Mouse (Mus musculus) liver, embryonic 13.5 days (tissue): Measurements from ENCODE around the gene Nfkbie. TPM values are rescaled to one million over a fixed set of nuclear protein-coding genes. Genes with fewer than 3 reads are reported as not detected.

Experiments used
- ATAC-seq: fragments of 200-750 bp; cut with Nextera tagmentation; 2 replicates; pipeline ENCODE4 v1.8.0; 2017; ENCODE audit warnings: low read depth, mild to moderate bottlenecking, moderate number of reproducible peaks, moderate library complexity
- DNase-seq: peaks from one replicate; pipeline ENCODE4 v3.0.0; 2022
- H3K27ac ChIP-seq: fragments of 300-500 bp; sonication (generic); 2 replicates; pipeline ENCODE4 v1.5.1; 2015; ENCODE audit warnings: moderate library complexity, mild to moderate bottlenecking, inconsistent platforms
- H3K27me3 ChIP-seq: fragments of 300-500 bp; sonication (generic); 2 replicates; pipeline ENCODE4 v1.6.1; 2015; ENCODE audit warnings: mild to moderate bottlenecking, inconsistent platforms
- H3K36me3 ChIP-seq: fragments of 300-500 bp; sonication (generic); 2 replicates; pipeline ENCODE4 v1.6.1; 2015; ENCODE audit warnings: mild to moderate bottlenecking, inconsistent platforms
- H3K4me1 ChIP-seq: fragments of 300-500 bp; sonication (generic); replicated peaks from 2 replicates; pipeline ENCODE4 v1.6.1; 2015; ENCODE audit warnings: inconsistent platforms
- H3K4me2 ChIP-seq: fragments of 300-500 bp; sonication (generic); 2 replicates; pipeline ENCODE4 v1.6.1; 2015; ENCODE audit warnings: inconsistent platforms, mild to moderate bottlenecking, moderate library complexity
- H3K4me3 ChIP-seq: fragments of 300-500 bp; sonication (generic); replicated peaks from 2 replicates; pipeline ENCODE4 v1.5.1; 2015; ENCODE audit warnings: mild to moderate bottlenecking, inconsistent platforms
- H3K9ac ChIP-seq: fragments of 300-500 bp; sonication (generic); 2 replicates; pipeline ENCODE4 v1.6.1; 2015; ENCODE audit warnings: mild to moderate bottlenecking, inconsistent platforms
- H3K9me3 ChIP-seq: fragments of 300-500 bp; sonication (generic); replicated peaks from 2 replicates; pipeline ENCODE4 v1.6.1; 2016; ENCODE audit warnings: inconsistent platforms
- WGBS: fragments of 180-500 bp; shearing (Covaris S2); methylation state at CpG from one replicate; pipeline ENCODE4 v1.1.7; 2015; ENCODE audit not compliant: insufficient replicate concordance; 5-methylcytosine and 5-hydroxymethylcytosine counted together
- polyA plus RNA-seq: library from polyadenylated mRNA; unstranded; fragments of >200 nt; fragmentation: Nextera tagmentation; extraction: Ambion mirVana; gene quantifications from 2 replicates; pipeline ENCODE4 v1.2.1, GENCODE M21; 2015

Gene Nfkbie
- polyA plus RNA-seq: 1.4 and 1.6 TPM in 2 replicates

- Histone ChIP-seq H3K27me3 (peaks cover 71% of the 10 kb centered on the region), H3K4me2 (peak within 1 kb of the TSS; percentile 95), H3K36me3 (no peaks in the 10 kb centered on the region), H3K4me3 (peak within 1 kb of the TSS; percentile 65), H3K9me3 (no peaks in the 10 kb centered on the region), H3K27ac (no peak within 1 kb of the TSS), H3K4me1 (peaks cover 37% of the 10 kb centered on the region), H3K9ac (peak within 1 kb of the TSS; percentile 71)
- under 1% methylated on average over 45 of the region's 45 CpGs for WGBS
- ATAC-seq (peak; percentile 78), DNase-seq (peak; percentile 90)
Observed at GRCm38 (mm10) chr17:45555452-45556106, at the start of gene Nfkbie. Gene Nfkbie, plus strand, starts transcription at chr17:45555703.

GRCm38 (mm10) chr17:45505941-45506465, 49.5 kb upstream of the Nfkbie start:
- peak overlapping the region; percentile 55; the same call in 1 of the 2 replicates for H3K4me2 ChIP-seq
- H3K9me3 ChIP-seq: no peaks in the 10 kb centered on the region
- H3K27ac ChIP-seq: no peak overlapping the region
- H3K9ac ChIP-seq: no peak overlapping the region
- 65% methylated on average over 6 of the region's 6 CpGs for WGBS
- peaks cover 15% of the 10 kb centered on the region for H3K4me1 ChIP-seq
- DNase-seq (no peak), ATAC-seq (no peak)
- no peak overlapping the region for H3K4me3 ChIP-seq
- peaks cover 22% of the 10 kb centered on the region for H3K36me3 ChIP-seq
- H3K27me3 ChIP-seq: no peaks in the 10 kb centered on the region

GRCm38 (mm10) chr17:45506700-45507189, 48.8 kb upstream of the Nfkbie start, which contains the start of gene Aars2:
Gene Aars2, plus strand, starts transcription at chr17:45506841.
- under 1% methylated on average over 42 of the region's 42 CpGs for WGBS
- ATAC-seq: peak; percentile 90
- no peaks in the 10 kb centered on the region for H3K27me3 ChIP-seq
- H3K9ac ChIP-seq: peak within 1 kb of the TSS; percentile 81
- peak; percentile 91 for DNase-seq
- H3K4me1 ChIP-seq: peaks cover 15% of the 10 kb centered on the region
- H3K9me3 ChIP-seq: no peaks in the 10 kb centered on the region
- H3K4me3 ChIP-seq: peak within 1 kb of the TSS; percentile 76
- H3K4me2 ChIP-seq: peak within 1 kb of the TSS; percentile 55
- peak within 1 kb of the TSS; percentile 63 for H3K27ac ChIP-seq
- peaks cover 26% of the 10 kb centered on the region for H3K36me3 ChIP-seq

DNA sequence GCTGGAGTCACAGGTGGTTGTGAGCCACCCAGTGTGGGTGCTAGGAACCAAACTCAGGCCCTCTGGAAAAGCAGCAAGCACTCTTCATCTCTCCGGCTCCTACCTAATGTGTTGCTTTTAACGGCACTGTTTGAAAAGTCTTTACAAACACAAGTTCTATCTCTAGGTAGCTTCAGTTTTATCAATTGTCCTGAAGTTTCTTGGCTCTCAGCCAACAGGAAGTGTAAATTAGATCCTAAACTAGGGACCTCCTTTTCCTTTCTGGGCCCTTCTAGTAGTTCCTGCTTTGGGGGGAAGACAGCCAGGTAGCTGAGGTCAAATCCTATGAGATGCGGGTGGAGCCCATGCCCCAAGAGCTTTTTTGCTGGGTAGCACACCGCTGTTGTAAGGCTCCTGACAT, 44.6 kb upstream of the Nfkbie start:
- WGBS: 88% methylated on average over 4 of the region's 4 CpGs
- ATAC-seq (no peak), DNase-seq (no peak)
- Histone ChIP-seq H3K4me3 (no peak overlapping the region), H3K27me3 (no peaks in the 10 kb centered on the region), H3K27ac (no peak overlapping the region), H3K36me3 (peaks cover 26% of the 10 kb centered on the region), H3K9me3 (no peaks in the 10 kb centered on the region), H3K4me1 (peaks cover 11% of the 10 kb centered on the region), H3K4me2 (no peak overlapping the region), H3K9ac (no peak overlapping the region)

- 67% methylated on average over 4 of the region's 4 CpGs for WGBS
- Histone ChIP-seq H3K4me1 (peaks cover 11% of the 10 kb centered on the region), H3K9ac (no peak overlapping the region), H3K9me3 (no peaks in the 10 kb centered on the region), H3K27me3 (no peaks in the 10 kb centered on the region), H3K4me3 (no peak overlapping the region), H3K4me2 (no peak overlapping the region), H3K27ac (no peak overlapping the region), H3K36me3 (peaks cover 26% of the 10 kb centered on the region)
- DNase-seq (no peak), ATAC-seq (no peak)
Observed at GRCm38 (mm10) chr17:45511757-45512156, 43.7 kb upstream of the Nfkbie start.

- no peak overlapping the region for H3K4me2 ChIP-seq
- no peak overlapping the region for H3K27ac ChIP-seq
- DNase-seq: no peak
- H3K36me3 ChIP-seq: peaks cover 21% of the 10 kb centered on the region
- no peak for ATAC-seq
- H3K4me1 ChIP-seq: peaks cover 3% of the 10 kb centered on the region; the same call in 1 of the 2 replicates
- no peak overlapping the region for H3K9ac ChIP-seq
- 48% methylated on average over 15 of the region's 15 CpGs for WGBS
- H3K4me3 ChIP-seq: no peak overlapping the region
- H3K27me3 ChIP-seq: no peaks in the 10 kb centered on the region
- no peaks in the 10 kb centered on the region for H3K9me3 ChIP-seq
Observed at GRCm38 (mm10) chr17:45515204-45515726, 40.2 kb upstream of the Nfkbie start.

GRCm38 (mm10) chr17:45515806-45516205, 39.7 kb upstream of the Nfkbie start:
- Histone ChIP-seq H3K4me3 (no peak overlapping the region), H3K27ac (no peak overlapping the region), H3K9me3 (no peaks in the 10 kb centered on the region), H3K36me3 (peaks cover 16% of the 10 kb centered on the region; the same call in 1 of the 2 replicates), H3K4me2 (no peak overlapping the region), H3K4me1 (peaks cover 3% of the 10 kb centered on the region; the same call in 1 of the 2 replicates), H3K9ac (no peak overlapping the region), H3K27me3 (no peaks in the 10 kb centered on the region)
- no peak for ATAC-seq
- DNase-seq: no peak
- WGBS: 70% methylated on average over 10 of the region's 10 CpGs

GRCm38 (mm10) chr17:45516488-45516887, 39.0 kb upstream of the Nfkbie start:
- Histone ChIP-seq H3K4me3 (no peak overlapping the region), H3K9me3 (no peaks in the 10 kb centered on the region), H3K4me1 (peaks cover 3% of the 10 kb centered on the region; the same call in 1 of the 2 replicates), H3K4me2 (no peak overlapping the region), H3K9ac (no peak overlapping the region), H3K27ac (no peak overlapping the region), H3K27me3 (no peaks in the 10 kb centered on the region), H3K36me3 (peaks cover 10% of the 10 kb centered on the region; the same call in 1 of the 2 replicates)
- DNase-seq (peak; percentile 50), ATAC-seq (no peak)
- WGBS: 48% methylated on average over 8 of the region's 8 CpGs

- no peak for ATAC-seq
- H3K36me3 ChIP-seq: peaks cover 10% of the 10 kb centered on the region; the same call in 1 of the 2 replicates
- no peak overlapping the region for H3K4me3 ChIP-seq
- H3K4me1 ChIP-seq: peaks cover 3% of the 10 kb centered on the region
- H3K9me3 ChIP-seq: no peaks in the 10 kb centered on the region
- H3K4me2 ChIP-seq: no peak overlapping the region
- no peak overlapping the region for H3K9ac ChIP-seq
- WGBS: 82% methylated on average over 21 of the region's 21 CpGs
- no peak overlapping the region for H3K27ac ChIP-seq
- DNase-seq: no peak
- no peaks in the 10 kb centered on the region for H3K27me3 ChIP-seq
Observed at GRCm38 (mm10) chr17:45517135-45517534, 38.4 kb upstream of the Nfkbie start.

DNA sequence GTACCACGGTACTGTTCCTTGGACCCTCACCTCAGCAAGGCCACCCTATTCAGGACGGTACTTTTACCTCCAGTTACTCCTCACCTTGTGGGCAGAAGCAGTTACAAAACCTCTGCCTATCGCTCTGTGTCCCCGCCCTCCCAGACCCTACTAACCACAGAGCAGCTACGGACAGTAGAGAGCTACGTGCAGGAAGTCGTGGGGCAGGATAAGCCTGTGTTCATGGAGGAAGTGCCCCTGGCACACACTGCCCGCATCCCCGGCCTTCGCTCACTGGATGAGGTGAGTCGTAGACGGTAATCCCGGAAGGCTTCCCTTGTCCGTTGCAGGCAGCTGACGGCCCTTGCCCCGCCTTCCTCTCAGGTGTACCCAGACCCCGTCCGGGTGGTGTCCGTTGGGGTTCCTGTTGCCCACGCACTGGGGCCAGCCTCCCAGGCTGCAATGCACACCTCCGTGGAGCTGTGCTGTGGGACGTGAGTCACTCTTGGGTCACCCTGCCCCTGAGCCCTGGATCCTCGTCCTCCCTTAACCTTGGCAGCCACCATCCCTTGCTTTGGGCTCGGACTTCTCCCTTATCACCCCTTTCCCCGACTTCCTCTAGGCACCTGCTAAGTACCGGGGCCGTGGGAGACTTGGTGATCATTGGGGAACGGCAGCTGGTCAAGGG, 37.8 kb upstream of the Nfkbie start:
- no peaks in the 10 kb centered on the region for H3K27me3 ChIP-seq
- no peak overlapping the region for H3K27ac ChIP-seq
- H3K4me1 ChIP-seq: peaks cover 6% of the 10 kb centered on the region
- H3K9me3 ChIP-seq: no peaks in the 10 kb centered on the region
- no peak for DNase-seq
- H3K9ac ChIP-seq: no peak overlapping the region
- no peak overlapping the region for H3K4me2 ChIP-seq
- WGBS: 47% methylated on average over 28 of the region's 28 CpGs
- H3K36me3 ChIP-seq: peaks cover 10% of the 10 kb centered on the region; the same call in 1 of the 2 replicates
- ATAC-seq: no peak
- no peak overlapping the region for H3K4me3 ChIP-seq
